Mouse (Mus musculus): ENCODE data around the gene Mfsd12. TPM values are rescaled to one million over a fixed set of nuclear protein-coding genes. Genes with fewer than 3 reads are reported as not detected.

The Mfsd12 gene
- polyA plus RNA-seq, 1 experiment from 2014 or later, result 10.7 TPM

DNA sequence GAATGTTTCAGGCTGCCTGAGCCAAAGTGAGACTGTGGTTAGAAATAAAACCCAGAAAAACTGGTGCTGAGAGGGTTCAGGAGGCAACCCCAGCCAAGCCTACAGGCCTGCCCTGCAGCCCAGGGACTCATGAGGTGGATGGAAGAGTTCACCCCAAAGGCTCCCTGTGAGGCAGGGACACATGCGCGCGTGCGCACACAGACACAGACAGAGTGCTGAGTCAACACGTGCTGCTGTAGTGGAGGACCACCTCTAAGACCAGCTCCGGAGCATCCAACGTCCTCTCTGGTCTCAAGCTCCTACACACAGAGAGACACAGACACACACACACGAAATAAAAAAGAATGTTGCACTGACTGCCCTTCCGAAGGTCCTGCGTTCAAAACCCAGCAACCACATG lies 18.0 kb downstream of the Mfsd12 start:
- H3K27ac ChIP-seq, result no peak overlapping the region
- 92% methylated on average over 10 of the region's 10 CpGs for WGBS
- peaks cover 55% of the 10 kb centered on the region for H3K36me3 ChIP-seq
- H3K9ac ChIP-seq, result no peak overlapping the region
- H3K4me3 ChIP-seq, result no peak overlapping the region
- H3K27me3 ChIP-seq, result no peaks in the 10 kb centered on the region
- no peaks in the 10 kb centered on the region for H3K9me3 ChIP-seq
- no peak overlapping the region for H3K4me2 ChIP-seq
- ATAC-seq (ENCODE audit: insufficient number of reproducible peaks, insufficient read depth, low FRiP score, low TSS enrichment, low read depth), result no peak
- H3K4me1 ChIP-seq, result peaks cover 39% of the 10 kb centered on the region

DNA sequence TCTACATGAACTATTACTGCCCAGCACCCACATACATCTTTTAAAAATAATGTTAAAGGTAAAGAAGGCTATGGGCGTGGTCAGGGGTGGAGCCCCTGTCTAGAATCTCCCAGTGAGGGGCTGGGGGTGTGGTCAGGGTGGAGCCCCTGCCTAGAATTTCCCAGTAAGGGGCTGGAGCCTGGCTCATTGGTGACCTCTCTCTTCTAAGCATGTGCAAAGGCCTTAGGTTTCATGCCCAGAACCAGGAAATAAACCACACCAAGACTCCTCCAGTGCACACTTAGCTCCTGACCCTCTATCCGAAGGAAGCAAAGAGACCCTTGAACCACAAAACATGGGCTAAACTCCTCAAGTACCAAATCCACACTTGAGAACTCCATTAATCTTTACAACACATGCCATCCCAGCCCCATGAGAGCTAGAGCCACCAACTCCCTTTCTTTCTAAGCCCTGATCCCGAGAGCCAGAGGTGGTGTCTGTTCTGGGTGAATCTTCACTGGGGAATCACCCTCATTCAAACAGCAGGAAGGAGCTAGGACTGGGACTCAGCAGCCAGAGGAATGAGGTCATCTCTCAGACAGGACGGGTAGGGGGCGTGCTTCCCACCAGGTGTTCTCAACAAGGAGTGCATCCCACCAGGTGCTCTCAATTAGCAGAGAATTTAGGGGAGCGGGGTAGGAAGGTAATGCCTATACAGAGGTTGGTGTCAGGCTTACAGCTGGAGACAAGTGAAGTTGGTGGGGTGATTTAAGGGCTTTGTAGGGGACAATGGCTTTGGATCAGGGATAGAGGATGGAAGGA lies 19.5 kb downstream of the Mfsd12 start:
- H3K9me3 ChIP-seq, result no peaks in the 10 kb centered on the region
- peak overlapping the region; percentile 88 for H3K4me2 ChIP-seq
- H3K4me1 ChIP-seq, result peaks cover 39% of the 10 kb centered on the region
- H3K27me3 ChIP-seq, result no peaks in the 10 kb centered on the region
- peak overlapping the region; percentile 95 for H3K9ac ChIP-seq
- no peak for ATAC-seq (ENCODE audit: insufficient number of reproducible peaks, insufficient read depth, low FRiP score, low TSS enrichment, low read depth)
- 31% methylated on average over 6 of the region's 6 CpGs for WGBS
- peak overlapping the region; percentile 79 for H3K4me3 ChIP-seq
- peaks cover 41% of the 10 kb centered on the region for H3K36me3 ChIP-seq
- H3K27ac ChIP-seq, result 0 out of 2 replicates have a peak overlapping the region, but pooled peaks have one; percentile 75

DNA sequence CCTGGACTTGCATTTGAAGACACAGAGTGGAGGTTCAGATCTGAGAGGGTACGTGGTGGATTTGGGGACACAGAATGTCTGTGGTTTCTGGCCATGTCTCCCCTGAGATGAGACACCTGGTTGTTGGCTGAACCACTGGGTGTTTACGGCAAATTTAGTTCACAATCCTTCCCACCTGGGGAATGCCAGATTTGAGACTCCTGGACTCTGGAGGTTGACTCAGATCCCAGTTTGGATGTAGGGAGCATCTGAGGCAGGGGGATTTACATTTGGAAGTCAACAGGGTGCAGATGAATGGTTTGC lies 20.0 kb downstream of the Mfsd12 start:
- H3K27ac ChIP-seq, result peak overlapping the region; percentile 75; the same call in 1 of the 2 replicates
- no peak for ATAC-seq (ENCODE audit: insufficient number of reproducible peaks, insufficient read depth, low FRiP score, low TSS enrichment, low read depth)
- H3K9ac ChIP-seq, result peak overlapping the region; percentile 95
- peaks cover 35% of the 10 kb centered on the region for H3K36me3 ChIP-seq
- H3K27me3 ChIP-seq, result no peaks in the 10 kb centered on the region
- 55% methylated on average over 2 of the region's 2 CpGs for WGBS
- H3K4me2 ChIP-seq, result peak overlapping the region; percentile 88
- H3K4me1 ChIP-seq, result peaks cover 39% of the 10 kb centered on the region
- H3K9me3 ChIP-seq, result no peaks in the 10 kb centered on the region
- H3K4me3 ChIP-seq, result peak overlapping the region; percentile 79

DNA sequence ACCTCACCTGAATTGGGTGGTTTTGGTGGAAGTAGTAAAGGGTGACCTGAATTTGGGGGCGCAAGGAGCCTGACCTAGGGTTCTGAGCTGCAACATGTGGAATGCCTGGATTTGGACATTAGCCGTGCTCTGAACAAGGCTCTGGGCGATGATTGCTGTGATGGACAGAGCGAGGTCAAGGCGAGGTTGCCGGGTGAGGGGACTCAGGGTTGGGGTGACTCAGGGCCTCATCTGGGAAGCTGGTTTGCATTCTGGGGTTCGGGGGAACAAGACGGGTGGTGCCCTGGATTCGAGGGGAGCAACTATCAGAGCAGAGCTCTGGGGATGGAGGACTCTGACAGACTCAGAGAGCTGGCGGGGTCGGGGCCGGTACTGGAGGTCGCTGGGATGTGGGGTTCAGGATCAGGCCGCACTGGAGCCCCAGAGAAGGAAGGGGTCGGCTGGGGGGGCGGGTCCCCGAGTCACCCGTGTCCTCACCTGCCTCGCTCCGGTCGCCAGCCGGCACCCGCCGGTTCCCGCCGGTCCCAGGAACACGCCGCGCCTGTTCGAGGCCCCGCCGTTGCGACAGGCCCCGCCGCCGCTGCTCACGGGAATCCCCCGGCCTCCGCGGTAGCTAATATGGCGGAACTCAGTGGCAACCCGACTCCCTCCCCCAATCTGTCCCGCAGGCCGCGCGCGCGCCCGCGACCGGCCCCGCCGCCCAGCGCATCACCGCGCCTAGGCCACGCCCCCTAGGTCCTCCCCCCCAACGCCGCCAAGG lies 20.7 kb downstream of the Mfsd12 start, which contains the start of gene Fzr1:
TSS of gene Fzr1 (minus strand) at position 724 of the 760 bp plus-strand sequence.
- H3K4me2 ChIP-seq, result peak within 1 kb of the TSS; percentile 88
- H3K4me1 ChIP-seq, result peaks cover 37% of the 10 kb centered on the region
- under 1% methylated on average over 53 of the region's 59 CpGs for WGBS
- no peaks in the 10 kb centered on the region for H3K9me3 ChIP-seq
- peak within 1 kb of the TSS; percentile 79 for H3K4me3 ChIP-seq
- H3K36me3 ChIP-seq, result peaks cover 29% of the 10 kb centered on the region
- peak within 1 kb of the TSS; percentile 95 for H3K9ac ChIP-seq
- no peaks in the 10 kb centered on the region for H3K27me3 ChIP-seq
- peak; percentile 21; the same call in 1 of the 2 replicates for ATAC-seq (ENCODE audit: insufficient number of reproducible peaks, insufficient read depth, low FRiP score, low TSS enrichment, low read depth)
- peak within 1 kb of the TSS; percentile 85 for H3K27ac ChIP-seq

DNA sequence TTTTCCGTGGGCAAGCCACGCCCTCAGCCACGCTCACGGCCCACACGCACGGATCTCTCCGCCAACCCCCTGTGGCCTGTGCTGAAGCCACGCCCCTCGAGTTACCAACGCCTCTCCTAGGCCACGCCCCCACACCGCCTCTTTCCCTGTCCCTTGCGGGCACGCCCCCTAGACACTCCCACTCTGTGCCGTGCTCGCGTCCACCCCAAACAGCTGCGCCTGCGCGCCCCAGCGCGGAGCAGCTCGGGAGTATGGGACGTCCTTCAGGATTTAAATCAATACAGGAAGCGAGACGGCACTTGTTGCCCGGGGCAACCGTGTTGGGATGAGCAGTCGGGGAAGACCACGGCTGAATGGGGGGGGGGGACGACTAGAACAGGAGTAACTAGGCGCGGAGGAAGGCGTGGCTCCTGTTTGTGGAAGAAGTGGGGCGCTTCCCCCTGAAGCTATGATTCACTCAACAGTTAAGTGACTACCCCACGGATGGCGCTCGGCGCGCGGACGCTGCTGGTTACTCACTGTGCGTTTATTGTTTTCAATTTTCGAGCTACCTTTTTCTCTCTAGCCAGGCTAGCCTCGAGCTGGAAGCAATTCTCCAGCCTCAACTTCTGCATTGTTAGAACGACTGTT lies 21.4 kb downstream of the Mfsd12 start:
- H3K4me3 ChIP-seq, result peak overlapping the region; percentile 79
- peaks cover 22% of the 10 kb centered on the region for H3K36me3 ChIP-seq
- WGBS, result under 1% methylated on average over 46 of the region's 46 CpGs
- peak overlapping the region; percentile 69 for H3K9ac ChIP-seq
- H3K27ac ChIP-seq, result peak overlapping the region; percentile 85
- no peaks in the 10 kb centered on the region for H3K9me3 ChIP-seq
- H3K27me3 ChIP-seq, result no peaks in the 10 kb centered on the region
- H3K4me2 ChIP-seq, result peak overlapping the region; percentile 88
- ATAC-seq (ENCODE audit: insufficient number of reproducible peaks, insufficient read depth, low FRiP score, low TSS enrichment, low read depth), result peak; percentile 94
- peaks cover 30% of the 10 kb centered on the region for H3K4me1 ChIP-seq

DNA sequence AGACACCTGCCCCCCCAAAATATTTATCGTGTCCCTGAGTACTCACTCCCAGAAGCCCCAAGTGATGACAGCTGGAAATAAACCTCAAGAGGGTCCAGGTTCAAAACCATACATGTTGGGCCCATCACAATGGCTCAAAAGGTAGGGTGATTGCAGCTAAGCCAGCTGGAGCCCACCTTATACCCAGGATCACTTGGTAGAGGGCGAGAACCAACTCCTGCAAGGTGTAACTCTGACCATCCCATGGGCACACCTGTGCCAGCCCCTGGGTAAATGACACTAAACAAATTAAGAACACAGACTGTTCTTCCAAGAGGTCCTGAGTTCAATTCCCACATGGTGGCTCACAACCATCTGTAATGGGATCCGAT lies 21.9 kb downstream of the Mfsd12 start:
- H3K4me3 ChIP-seq, result peak overlapping the region; percentile 79
- H3K27ac ChIP-seq, result peak overlapping the region; percentile 85
- 56% methylated on average over 3 of the region's 3 CpGs for WGBS
- H3K9ac ChIP-seq, result peak overlapping the region; percentile 69
- no peaks in the 10 kb centered on the region for H3K27me3 ChIP-seq
- H3K4me2 ChIP-seq, result peak overlapping the region; percentile 88
- ATAC-seq (ENCODE audit: insufficient number of reproducible peaks, insufficient read depth, low FRiP score, low TSS enrichment, low read depth), result no peak
- H3K9me3 ChIP-seq, result no peaks in the 10 kb centered on the region
- peaks cover 30% of the 10 kb centered on the region for H3K4me1 ChIP-seq
- H3K36me3 ChIP-seq, result peaks cover 17% of the 10 kb centered on the region

DNA sequence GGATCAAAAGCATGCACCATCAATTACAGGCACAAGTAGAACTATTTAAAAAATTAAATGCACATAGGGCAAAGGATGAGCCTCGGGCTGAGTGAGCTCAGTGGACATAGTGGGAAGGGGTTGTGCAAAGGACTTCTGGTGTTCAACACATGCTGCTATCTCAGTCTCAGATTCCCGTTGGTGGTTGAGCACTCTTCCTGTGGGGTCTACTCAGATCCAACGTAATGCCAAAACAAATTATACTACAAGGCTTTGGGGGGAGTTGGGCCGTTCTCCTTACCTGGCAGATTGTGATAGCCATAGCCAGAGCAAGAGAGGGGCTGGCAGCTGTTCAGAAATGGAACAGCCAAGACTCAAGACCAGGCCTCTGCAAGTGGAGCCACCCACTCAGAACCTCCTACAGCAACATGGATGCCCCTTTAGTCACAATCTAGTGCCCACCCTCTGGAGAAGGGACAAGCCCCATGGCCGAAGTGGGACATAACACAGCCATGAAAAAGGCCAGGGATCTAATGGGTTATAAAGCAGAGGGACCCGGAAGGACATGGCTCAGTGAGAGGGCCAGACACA lies 22.6 kb downstream of the Mfsd12 start:
- H3K27me3 ChIP-seq, result no peaks in the 10 kb centered on the region

DNA sequence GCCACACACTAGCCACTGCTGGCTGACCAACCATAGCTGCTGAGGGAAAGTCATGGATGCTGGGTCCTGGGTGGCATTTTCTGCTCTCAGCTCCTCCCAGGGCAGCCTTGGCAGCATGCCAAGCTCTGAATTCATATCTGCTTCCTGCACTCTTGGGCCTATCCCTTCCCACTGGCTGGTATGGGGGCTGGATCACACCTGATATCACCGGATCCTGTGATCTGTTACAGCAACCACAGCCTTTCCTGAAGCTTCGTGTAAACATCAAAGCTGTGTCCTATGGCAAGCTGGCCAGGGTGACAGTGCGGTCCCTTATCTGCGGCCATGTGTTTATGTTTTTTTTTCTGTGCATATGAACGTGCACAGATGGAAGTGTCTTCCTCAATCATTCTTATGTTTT lies 24.7 kb downstream of the Mfsd12 start:
- no peak overlapping the region for H3K27ac ChIP-seq
- H3K36me3 ChIP-seq, result peaks cover 13% of the 10 kb centered on the region
- H3K4me1 ChIP-seq, result peaks cover 24% of the 10 kb centered on the region
- no peak overlapping the region for H3K4me3 ChIP-seq
- H3K9ac ChIP-seq, result 0 out of 2 replicates have a peak overlapping the region, but pooled peaks have one; percentile 52
- no peaks in the 10 kb centered on the region for H3K9me3 ChIP-seq
- H3K27me3 ChIP-seq, result no peaks in the 10 kb centered on the region
- ATAC-seq (ENCODE audit: insufficient number of reproducible peaks, insufficient read depth, low FRiP score, low TSS enrichment, low read depth), result no peak
- H3K4me2 ChIP-seq, result no peak overlapping the region
- WGBS, result 75% methylated on average over 5 of the region's 5 CpGs

More for the DNA sequence above, 22.6 kb downstream of the Mfsd12 start:
- Histone ChIP-seq H3K9me3 (no peaks in the 10 kb centered on the region), H3K27ac (no peak overlapping the region), H3K4me1 (peaks cover 31% of the 10 kb centered on the region), H3K4me3 (no peak overlapping the region), H3K9ac (no peak overlapping the region), H3K36me3 (peaks cover 13% of the 10 kb centered on the region), H3K4me2 (no peak overlapping the region)
- WGBS, result 84% methylated on average over 6 of the region's 6 CpGs
- no peak for ATAC-seq (ENCODE audit: insufficient number of reproducible peaks, insufficient read depth, low FRiP score, low TSS enrichment, low read depth)

DNA sequence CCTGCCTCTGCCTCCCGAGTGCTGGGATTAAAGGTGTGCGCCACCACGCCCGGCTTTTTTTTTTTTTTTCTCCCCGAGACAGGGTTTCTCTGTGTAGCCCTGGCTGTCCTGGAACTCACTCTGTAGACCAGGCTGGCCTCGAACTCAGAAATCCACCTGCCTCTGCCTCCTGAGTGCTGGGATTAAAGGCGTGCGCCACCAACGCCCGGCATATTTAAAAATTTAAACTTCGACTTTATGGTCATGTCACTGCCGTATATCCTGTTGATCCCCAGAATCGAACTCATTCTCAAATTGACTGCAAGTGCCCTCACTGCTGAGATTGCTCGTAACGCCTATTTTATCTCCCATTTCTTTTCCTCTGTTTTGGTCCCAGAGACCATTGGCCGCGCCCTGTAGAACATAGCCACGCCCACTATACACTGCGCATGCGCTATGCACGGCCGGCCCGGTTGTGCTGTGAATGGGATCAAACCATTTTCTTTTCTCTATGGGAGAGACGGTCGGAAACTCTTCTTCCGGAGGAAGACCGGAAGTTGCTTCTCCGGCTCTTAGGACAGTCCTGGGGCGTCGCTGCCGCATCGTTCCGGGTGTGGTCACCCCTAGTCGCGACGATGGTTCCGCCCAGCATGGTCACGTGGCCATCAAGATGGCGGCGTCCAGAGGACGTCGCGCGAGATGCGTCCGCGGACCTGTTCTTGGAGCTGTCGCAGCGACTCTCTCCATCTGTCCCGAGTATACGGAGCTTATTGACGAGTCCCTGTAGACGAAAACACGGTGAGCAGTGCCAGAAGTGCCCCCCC lies 26.7 kb downstream of the Mfsd12 start, which contains the start of the genes Dohh and Gm48551:
TSS of gene Dohh (plus strand) at position 627 of the 803 bp plus-strand sequence.
TSS of gene Gm48551 (plus strand) at position 665 of the 803 bp plus-strand sequence.
- Histone ChIP-seq H3K36me3 (peaks cover 33% of the 10 kb centered on the region), H3K9me3 (no peaks in the 10 kb centered on the region), H3K27me3 (no peaks in the 10 kb centered on the region), H3K9ac (peak within 1 kb of the TSS; percentile 90), H3K27ac (peak within 1 kb of the TSS; percentile 82), H3K4me1 (peaks cover 15% of the 10 kb centered on the region), H3K4me3 (peak within 1 kb of the TSS; percentile 94), H3K4me2 (peak within 1 kb of the TSS; percentile 77)
- ATAC-seq (ENCODE audit: insufficient number of reproducible peaks, insufficient read depth, low FRiP score, low TSS enrichment, low read depth), result peak; percentile 92
- 8% methylated on average over 54 of the region's 54 CpGs for WGBS

DNA sequence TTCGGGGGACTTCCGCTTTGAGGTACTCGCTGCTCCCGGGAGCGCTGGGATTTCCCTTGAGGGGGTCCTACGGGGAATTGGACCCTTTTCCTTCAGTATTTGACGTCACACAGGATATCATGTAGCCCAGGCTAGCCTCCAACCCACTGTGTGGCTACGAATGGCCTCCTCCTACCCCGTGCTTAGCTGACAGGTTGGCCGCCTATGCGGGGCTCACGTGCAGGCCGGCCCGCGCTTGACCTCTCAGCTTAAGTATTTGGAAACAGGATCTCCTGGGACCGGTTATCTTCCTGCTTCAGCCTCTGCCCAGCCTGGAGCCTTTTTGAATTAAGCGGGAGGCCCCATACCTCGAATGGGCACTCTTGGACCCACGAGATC lies 27.3 kb downstream of the Mfsd12 start:
- ATAC-seq (ENCODE audit: insufficient number of reproducible peaks, insufficient read depth, low FRiP score, low TSS enrichment, low read depth), result no peak
- no peaks in the 10 kb centered on the region for H3K27me3 ChIP-seq
- H3K4me1 ChIP-seq, result peaks cover 12% of the 10 kb centered on the region
- peak overlapping the region; percentile 82 for H3K27ac ChIP-seq
- WGBS, result under 1% methylated on average over 19 of the region's 19 CpGs
- H3K9me3 ChIP-seq, result no peaks in the 10 kb centered on the region
- H3K9ac ChIP-seq, result peak overlapping the region; percentile 90
- peak overlapping the region; percentile 77 for H3K4me2 ChIP-seq
- peak overlapping the region; percentile 94 for H3K4me3 ChIP-seq
- H3K36me3 ChIP-seq, result peaks cover 38% of the 10 kb centered on the region
